Comparison of ENCODE assay signal across 9 mouse cellular contexts in genomic region chr15:94661398-94661797, GRCm38 (mm10). TPM values are rescaled to one million over a fixed set of nuclear protein-coding genes. Genes with fewer than 3 reads are reported as not detected.
DNase-seq lines count a peak whose midpoint lies in the region; ATAC-seq and TF ChIP-seq lines count a peak whose summit lies in the region.
"Had no signal": no experiment of that assay in that cellular context is flagged by ENCODE, and none has a peak within 500 bp of the region (broad histone marks: within the 10 kb centered on the region; RNA-seq: fewer than 3 reads in every experiment).

No protein-coding gene starts in this region.

- WGBS in forebrain, postnatal 0 days: 19% methylated on average over 9 of the region's 9 CpGs
- WGBS in forebrain, embryonic 12.5 days: 22% methylated on average over 9 of the region's 9 CpGs
- 19% methylated on average over 9 of the region's 9 CpGs for WGBS in midbrain, postnatal 0 days
- WGBS in midbrain, embryonic 15.5 days: 21% methylated on average over 9 of the region's 9 CpGs

- H3K27ac ChIP-seq in forebrain, postnatal 0 days (ENCODE audit: low read depth, low read length): no peak overlapping the region
- H3K27ac ChIP-seq in forebrain, embryonic 12.5 days: no peak overlapping the region
- H3K27ac ChIP-seq in midbrain, postnatal 0 days (ENCODE audit: low read depth, low read length): no peak overlapping the region
- H3K27ac ChIP-seq in midbrain, embryonic 15.5 days: no peak overlapping the region

- H3K4me2 ChIP-seq in forebrain, postnatal 0 days (ENCODE audit: low read depth): no peak overlapping the region
- no peak overlapping the region for H3K4me2 ChIP-seq in forebrain, embryonic 12.5 days
- H3K4me2 ChIP-seq in midbrain, postnatal 0 days (ENCODE audit: low read depth, low read length, poor library complexity, severe bottlenecking): no peak overlapping the region
- H3K4me2 ChIP-seq in midbrain, embryonic 15.5 days: no peak overlapping the region
- H3K4me2 ChIP-seq: limb, embryonic 12.5 days had no signal

- DNase-seq in forebrain, postnatal 0 days: peak; percentile 83
- peak; percentile 81 for DNase-seq in midbrain, postnatal 0 days (ENCODE audit: low spot score)
- DNase-seq in right cerebral cortex, postnatal 14 days: no peak
- no peak for DNase-seq in urinary bladder, postnatal 36 days (ENCODE audit: low spot score in 2 of 2)

- peak; percentile 38; the same call in 1 of the 2 replicates for ATAC-seq in forebrain, postnatal 0 days
- ATAC-seq in forebrain, embryonic 12.5 days (ENCODE audit: low FRiP score): no peak
- no peak for ATAC-seq in midbrain, postnatal 0 days (ENCODE audit: low FRiP score)
- ATAC-seq in midbrain, embryonic 15.5 days (replicated peaks): no peak
- ATAC-seq in common myeloid progenitor, adult 5-6 weeks (replicated peaks; ENCODE audit: low read depth, poor library complexity, severe bottlenecking): peak; percentile 92
- peak; percentile 93 for ATAC-seq in megakaryocyte progenitor cell, adult 5-6 weeks (replicated peaks; ENCODE audit: poor library complexity)

- H3K36me3 ChIP-seq in forebrain, postnatal 0 days (ENCODE audit: insufficient read depth): no peaks in the 10 kb centered on the region
- H3K36me3 ChIP-seq in forebrain, embryonic 12.5 days (replicated peaks): no peaks in the 10 kb centered on the region
- H3K36me3 ChIP-seq in midbrain, postnatal 0 days (ENCODE audit: insufficient read depth, low read length): no peaks in the 10 kb centered on the region
- no peaks in the 10 kb centered on the region for H3K36me3 ChIP-seq in midbrain, embryonic 15.5 days (replicated peaks)
- H3K36me3 ChIP-seq: limb, embryonic 12.5 days had no signal

- peak; percentile 79 for TF ChIP-seq CTCF in forebrain, postnatal 0 days (IDR thresholded peaks at IDR 0.05; ENCODE audit: low read depth)
- peak; percentile 91 for TF ChIP-seq CTCF in midbrain, postnatal 0 days (IDR thresholded peaks at IDR 0.05)

- H3K9ac ChIP-seq in forebrain, postnatal 0 days: no peak overlapping the region
- H3K9ac ChIP-seq in forebrain, embryonic 12.5 days: no peak overlapping the region
- no peak overlapping the region for H3K9ac ChIP-seq in midbrain, postnatal 0 days (replicated peaks; ENCODE audit: low read length, poor library complexity, severe bottlenecking)
- H3K9ac ChIP-seq in midbrain, embryonic 15.5 days: no peak overlapping the region
- H3K9ac ChIP-seq: limb, embryonic 12.5 days had no signal

- no peak overlapping the region for H3K4me3 ChIP-seq in forebrain, postnatal 0 days (ENCODE audit: low read depth, low read length)
- no peak overlapping the region for H3K4me3 ChIP-seq in forebrain, embryonic 12.5 days (replicated peaks)
- H3K4me3 ChIP-seq in midbrain, postnatal 0 days (ENCODE audit: low read depth, low read length): no peak overlapping the region
- no peak overlapping the region for H3K4me3 ChIP-seq in midbrain, embryonic 15.5 days
- H3K4me3 ChIP-seq: limb, embryonic 12.5 days had no signal

- H3K4me1 ChIP-seq in forebrain, postnatal 0 days (ENCODE audit: insufficient read depth): peaks cover 10% of the 10 kb centered on the region; the same call in 1 of the 2 replicates
- peaks cover 17% of the 10 kb centered on the region for H3K4me1 ChIP-seq in forebrain, embryonic 12.5 days
- H3K4me1 ChIP-seq in midbrain, postnatal 0 days (ENCODE audit: insufficient read depth, low read length): no peaks in the 10 kb centered on the region
- peaks cover 19% of the 10 kb centered on the region for H3K4me1 ChIP-seq in midbrain, embryonic 15.5 days

- no peaks in the 10 kb centered on the region for H3K27me3 ChIP-seq in forebrain, postnatal 0 days (ENCODE audit: insufficient read depth, low read length)
- no peaks in the 10 kb centered on the region for H3K27me3 ChIP-seq in forebrain, embryonic 12.5 days
- H3K27me3 ChIP-seq in midbrain, postnatal 0 days (ENCODE audit: insufficient read depth, low read length): no peaks in the 10 kb centered on the region
- H3K27me3 ChIP-seq in midbrain, embryonic 15.5 days (replicated peaks): no peaks in the 10 kb centered on the region
- H3K27me3 ChIP-seq: limb, embryonic 12.5 days had no signal

- no peaks in the 10 kb centered on the region for H3K9me3 ChIP-seq in forebrain, postnatal 0 days (ENCODE audit: low read length)
- no peaks in the 10 kb centered on the region for H3K9me3 ChIP-seq in forebrain, embryonic 12.5 days
- H3K9me3 ChIP-seq in midbrain, postnatal 0 days (ENCODE audit: low read length): no peaks in the 10 kb centered on the region
- no peaks in the 10 kb centered on the region for H3K9me3 ChIP-seq in midbrain, embryonic 15.5 days
- H3K9me3 ChIP-seq: limb, embryonic 12.5 days had no signal

RNA-seq across cellular contexts. Expression of gene Tmem117, which starts 32.4 kb away (rescaled TPM):
- 13.8 and 15.2 TPM in 2 replicates for total RNA-seq in forebrain, postnatal 0 days (2014; rRNA removed)
- polyA plus RNA-seq in forebrain, postnatal 0 days (2015; fragmentation: Nextera tagmentation; extraction: Ambion mirVana): 7.6 and 11.6 TPM in 2 replicates
- polyA plus RNA-seq in forebrain, embryonic 12.5 days (2016; fragmentation: Nextera tagmentation; extraction: Ambion mirVana): 0.78 and 1.2 TPM in 2 replicates
- 19.1 and 26.4 TPM in 2 replicates for total RNA-seq in midbrain, postnatal 0 days (2014; rRNA removed)
- polyA plus RNA-seq in midbrain, postnatal 0 days (2015; fragmentation: Nextera tagmentation; extraction: Ambion mirVana): 19.9 and 20.4 TPM in 2 replicates
- 12.3 and 12.4 TPM in 2 replicates for polyA plus RNA-seq in midbrain, embryonic 15.5 days (2015; fragmentation: Nextera tagmentation; extraction: Ambion mirVana)
- not detected in 2 replicates for total RNA-seq in common myeloid progenitor, adult 5-6 weeks (2017)
- not detected in 2 replicates for total RNA-seq in megakaryocyte progenitor cell, adult 5-6 weeks (2015)
- total RNA-seq in megakaryocyte progenitor cell, adult 5-6 weeks (2017): not detected in 2 replicates

Comparison
In these comparisons a context has a peak if more than half of its experiments do, and no peak if none do; other contexts are left out.
1. ATAC-seq: peak in forebrain, postnatal 0 days (single experiment), common myeloid progenitor, adult 5-6 weeks (single experiment) and megakaryocyte progenitor cell, adult 5-6 weeks (single experiment); none in forebrain, embryonic 12.5 days (single experiment), midbrain, postnatal 0 days (single experiment) and midbrain, embryonic 15.5 days (single experiment).
2. DNase-seq: peak in forebrain, postnatal 0 days (single experiment) and midbrain, postnatal 0 days (single experiment); none in right cerebral cortex, postnatal 14 days (single experiment) and urinary bladder, postnatal 36 days (0 of 2).
3. RNA of gene Tmem117, which starts 32.4 kb away (total RNA-seq): 19.1 to 26.4 TPM in midbrain, postnatal 0 days and 13.8 to 15.2 TPM in forebrain, postnatal 0 days; not detected in common myeloid progenitor, adult 5-6 weeks and not detected in megakaryocyte progenitor cell, adult 5-6 weeks; every median in the first group is over 10 times any median in the second.